Mouse (Mus musculus) small intestine, adult 2 months (tissue): ENCODE results near the gene Ocm. TPM values are rescaled to one million over a fixed set of nuclear protein-coding genes. Genes with fewer than 3 reads are reported as not detected.
A peak's percentile ranks its signal among the peaks of the same experiment; 100 is the strongest.

Experiments
- H3K27ac ChIP-seq: fragments of 200-500 bp; 2 replicates; pipeline ENCODE4 v1.5.1; 2012; ENCODE audit warnings: low read depth, low read length, control low read depth, inconsistent platforms; ENCODE audit not compliant: insufficient read depth
- H3K27me3 ChIP-seq: fragments of 200-500 bp; 2 replicates; pipeline ENCODE4 v1.6.1; 2012; ENCODE audit warnings: mild to moderate bottlenecking, moderate library complexity, low read length, inconsistent platforms; ENCODE audit not compliant: control insufficient read depth, insufficient read depth
- H3K36me3 ChIP-seq: fragments of 200-500 bp; 2 replicates; pipeline ENCODE4 v1.6.1; 2012; ENCODE audit warnings: mild to moderate bottlenecking, low read length, control low read depth, inconsistent platforms; ENCODE audit not compliant: control insufficient read depth, insufficient read depth
- H3K4me1 ChIP-seq: fragments of 200-500 bp; 2 replicates; pipeline ENCODE4 v1.6.1; 2012; ENCODE audit warnings: low read length, inconsistent platforms, mixed read lengths; ENCODE audit not compliant: control insufficient read depth, insufficient read depth, insufficient read length
- H3K4me3 ChIP-seq: fragments of 200-500 bp; 2 replicates; pipeline ENCODE4 v1.5.1; 2012; ENCODE audit warnings: low read depth, mild to moderate bottlenecking, control low read depth, inconsistent platforms, low read length, moderate library complexity
- CTCF ChIP-seq: fragments of 200-500 bp; IDR thresholded peaks from 2 replicates; pipeline ENCODE4 v1.5.1; 2012; ENCODE audit warnings: low read depth, mild to moderate bottlenecking, control low read depth, inconsistent platforms, low read length, moderate library complexity, mixed read lengths; ENCODE audit not compliant: insufficient replicate concordance, insufficient read length; ENCODE audit errors: extremely low read depth
- POLR2A ChIP-seq: fragments of 200-500 bp; IDR thresholded peaks from 2 replicates; pipeline ENCODE4 v1.6.1; 2012; ENCODE audit warnings: low read depth, mild to moderate bottlenecking, control low read depth, inconsistent platforms, low read length, moderate library complexity
- WGBS: fragments of 180-500 bp; shearing (Covaris S2); methylation state at CpG from one replicate; pipeline ENCODE4 v1.1.7; 2018; 5-methylcytosine and 5-hydroxymethylcytosine counted together
- polyA plus RNA-seq: library from polyadenylated mRNA; depleted of rRNA; stranded (reverse); fragments of >200 nt; gene quantifications from 2 replicates; pipeline ENCODE4 v1.2.3, GENCODE M21; 2012; rRNA removed

The Ocm gene
- polyA plus RNA-seq: 1.0 and 10.3 TPM in 2 replicates

DNA sequence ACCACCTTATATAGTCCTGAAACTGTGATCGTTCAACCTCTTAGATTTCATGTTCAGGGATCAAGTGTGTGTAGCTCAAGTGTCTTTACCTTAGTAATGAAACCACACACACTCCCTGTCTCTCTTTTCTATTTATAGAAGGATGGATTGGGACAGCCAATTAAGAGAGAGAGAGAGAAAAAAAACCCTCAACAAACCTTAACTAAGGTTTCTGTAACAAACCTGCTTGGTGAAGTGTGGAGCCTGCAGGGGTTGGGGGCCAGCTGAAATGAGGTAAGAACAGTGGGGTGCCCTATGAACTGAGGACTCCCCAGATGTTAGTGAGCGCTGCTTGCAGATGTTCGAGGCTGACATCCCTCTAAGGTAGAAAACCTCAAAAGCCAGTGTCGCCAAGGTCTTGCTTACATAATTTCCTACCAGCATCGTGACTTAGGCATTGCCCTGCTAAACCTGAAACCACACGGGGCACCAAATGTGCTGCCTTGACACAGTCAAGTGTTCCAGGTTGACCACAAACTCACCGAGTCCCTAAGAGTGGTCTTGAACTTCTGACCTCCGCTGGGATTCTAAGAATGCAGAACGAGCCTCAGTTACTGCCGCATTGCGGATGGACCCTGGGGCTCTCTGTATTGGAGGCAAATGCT is at the start of gene Ocm:
TSS of gene Ocm (minus strand) at position 51 of the 644 bp plus-strand sequence.
- Histone ChIP-seq H3K4me1 (no peaks in the 10 kb centered on the region), H3K36me3 (no peaks in the 10 kb centered on the region), H3K27ac (no peak within 1 kb of the TSS), H3K27me3 (no peaks in the 10 kb centered on the region), H3K4me3 (no peak within 1 kb of the TSS)
- 65% methylated on average over 11 of the region's 11 CpGs for whole genome bisulfite sequencing
- no peak for TF ChIP-seq POLR2A

GRCm38 (mm10) chr5:144071249-144071648 is 44.8 kb upstream of the Ocm start:
- no peak overlapping the region for H3K27ac ChIP-seq
- no peaks in the 10 kb centered on the region; the same call in 1 of the 2 replicates for H3K4me1 ChIP-seq
- TF ChIP-seq POLR2A (no peak), CTCF (no peak)
- no peaks in the 10 kb centered on the region for H3K36me3 ChIP-seq
- H3K4me3 ChIP-seq: no peak overlapping the region
- 38% methylated on average over 1 of the region's 1 CpGs for WGBS
- no peaks in the 10 kb centered on the region for H3K27me3 ChIP-seq

DNA sequence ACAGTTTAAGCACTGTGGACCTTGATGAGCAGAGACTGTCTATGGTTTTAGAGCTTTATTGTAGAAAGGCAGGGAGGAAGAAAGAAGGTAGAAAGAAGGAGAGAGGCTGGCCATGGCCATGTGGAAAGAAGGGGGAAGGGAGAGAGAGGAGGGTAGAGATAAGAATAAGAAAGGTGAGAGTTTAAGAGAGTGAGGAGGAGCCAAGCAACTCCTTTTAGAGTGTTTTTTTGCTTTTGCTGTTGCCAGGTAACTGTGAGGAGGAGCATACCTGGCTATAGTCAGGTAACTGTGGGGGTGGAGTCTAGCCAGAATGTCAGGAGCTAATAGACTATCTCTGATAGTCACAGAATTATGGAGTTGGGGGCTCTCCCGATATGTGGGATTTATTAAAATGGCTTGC is 43.6 kb upstream of the Ocm start:
- no peaks in the 10 kb centered on the region; the same call in 1 of the 2 replicates for H3K4me1 ChIP-seq
- 62% methylated on average over 1 of the region's 1 CpGs for WGBS
- TF ChIP-seq POLR2A (no peak), CTCF (no peak)

GRCm38 (mm10) chr5:144066036-144066435 is 39.6 kb upstream of the Ocm start:
- Histone ChIP-seq H3K27ac (no peak overlapping the region), H3K27me3 (no peaks in the 10 kb centered on the region), H3K36me3 (no peaks in the 10 kb centered on the region), H3K4me3 (no peak overlapping the region), H3K4me1 (no peaks in the 10 kb centered on the region; the same call in 1 of the 2 replicates)
- WGBS: 70% methylated on average over 2 of the region's 2 CpGs
- no peak for TF ChIP-seq CTCF
- TF ChIP-seq POLR2A: no peak

More for the DNA sequence above, 43.6 kb upstream of the Ocm start:
- no peak overlapping the region for H3K4me3 ChIP-seq
- no peaks in the 10 kb centered on the region for H3K27me3 ChIP-seq
- no peaks in the 10 kb centered on the region for H3K36me3 ChIP-seq
- H3K27ac ChIP-seq: no peak overlapping the region

DNA sequence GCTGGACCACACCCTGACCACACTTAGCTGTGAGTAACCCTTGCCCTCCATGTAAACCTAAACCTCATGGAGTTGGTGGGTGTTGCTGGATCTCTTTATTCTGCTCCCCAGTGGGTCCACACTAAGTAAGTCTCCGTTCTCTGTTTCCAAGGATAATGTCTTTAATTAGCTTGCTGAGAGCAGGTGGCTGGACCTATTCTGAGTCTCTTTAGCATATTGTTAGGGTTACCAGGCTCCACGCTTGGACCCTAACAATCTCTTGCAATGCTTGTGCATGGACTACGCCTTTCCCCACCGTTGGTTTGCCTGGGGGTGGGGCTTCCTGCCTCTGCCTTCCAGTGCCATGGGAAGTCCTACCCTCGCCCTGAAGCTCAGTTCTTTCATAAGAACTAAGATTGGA is 37.6 kb upstream of the Ocm start:
- WGBS: 79% methylated on average over 5 of the region's 5 CpGs
- no peaks in the 10 kb centered on the region for H3K36me3 ChIP-seq
- H3K4me3 ChIP-seq: no peak overlapping the region
- H3K27me3 ChIP-seq: no peaks in the 10 kb centered on the region
- no peak overlapping the region for H3K27ac ChIP-seq
- TF ChIP-seq CTCF: no peak
- no peak for TF ChIP-seq POLR2A
- H3K4me1 ChIP-seq: no peaks in the 10 kb centered on the region; the same call in 1 of the 2 replicates

DNA sequence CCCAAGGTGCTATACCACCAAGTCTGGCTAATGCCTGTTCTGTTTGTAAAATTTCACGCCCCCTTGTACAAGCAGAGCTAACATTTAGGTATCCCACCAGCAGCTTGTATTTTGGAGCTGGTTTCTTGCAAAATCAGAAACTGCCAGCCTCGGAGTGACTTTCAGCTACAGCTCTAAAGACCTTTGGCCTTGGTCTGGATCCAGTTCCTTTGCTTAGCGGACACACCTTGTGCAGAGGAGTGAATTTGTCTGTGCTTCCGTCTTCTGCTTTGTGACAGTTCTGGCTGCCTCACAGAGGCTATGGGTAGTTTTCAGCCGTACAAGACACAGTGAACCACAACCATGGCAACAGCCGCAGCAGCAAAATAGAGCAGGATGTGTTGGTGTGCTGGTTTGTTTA is 27.9 kb upstream of the Ocm start:
- 42% methylated on average over 6 of the region's 6 CpGs for WGBS
- no peaks in the 10 kb centered on the region for H3K27me3 ChIP-seq
- H3K27ac ChIP-seq: peak overlapping the region; percentile 95
- TF ChIP-seq CTCF: no peak
- TF ChIP-seq POLR2A: no peak
- H3K4me1 ChIP-seq: peaks cover 12% of the 10 kb centered on the region; the same call in 1 of the 2 replicates
- no peak overlapping the region for H3K4me3 ChIP-seq
- no peaks in the 10 kb centered on the region for H3K36me3 ChIP-seq

GRCm38 (mm10) chr5:144053450-144053849 is 27.0 kb upstream of the Ocm start:
- peaks cover 12% of the 10 kb centered on the region; the same call in 1 of the 2 replicates for H3K4me1 ChIP-seq
- H3K27me3 ChIP-seq: no peaks in the 10 kb centered on the region
- H3K27ac ChIP-seq: no peak overlapping the region
- TF ChIP-seq POLR2A (no peak), CTCF (no peak)
- H3K36me3 ChIP-seq: no peaks in the 10 kb centered on the region
- WGBS: 25% methylated on average over 3 of the region's 3 CpGs
- H3K4me3 ChIP-seq: no peak overlapping the region
